Mouse (Mus musculus) erythroblast, embryonic 14.5 days (primary cell): ENCODE results near the gene C1qtnf3.

Experiments
- GATA1 ChIP-seq: IDR thresholded peaks from 2 replicates; pipeline ENCODE4 v1.6.1; 2012; ENCODE audit warnings: low read length, inconsistent platforms, mixed read lengths
- TAL1 ChIP-seq: IDR thresholded peaks from 3 replicates; pipeline ENCODE4 v1.6.1; 2012; ENCODE audit warnings: low read length, inconsistent platforms, mixed read lengths

DNA sequence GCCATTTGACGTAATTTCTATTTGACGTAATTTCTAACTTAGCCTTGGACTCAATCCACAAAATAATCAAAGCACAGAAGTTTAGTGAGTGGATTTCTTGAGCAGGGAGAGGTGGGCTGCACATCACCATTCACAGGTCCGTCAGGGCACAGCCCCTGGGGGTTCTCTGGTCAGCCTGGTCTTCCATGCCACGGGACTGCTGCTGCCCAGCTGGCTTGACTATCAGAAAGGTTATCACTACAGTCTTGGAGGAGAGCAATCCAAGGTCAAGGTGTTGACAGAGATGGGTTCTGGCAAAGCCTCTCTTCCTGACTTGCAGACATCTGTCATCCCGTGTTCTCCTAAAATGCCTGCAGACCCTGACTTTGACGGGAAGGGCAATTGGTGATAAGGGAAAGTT is 52.5 kb downstream of the C1qtnf3 start:
- no peak for TF ChIP-seq GATA1
- no peak for TF ChIP-seq TAL1
